Mouse (Mus musculus) testis, postnatal 14 days (tissue): ENCODE measurements at regions not wholly inside any gene's neighbourhood (a gene's known extent, or its start where the extent isn't known, plus 50 kb on each side); places are given as distances from the start of the nearest gene placed in this dataset.

Experiments used
- DNase-seq: peaks from one replicate; pipeline ENCODE4 v3.0.0; 2021; ENCODE audit warnings: low spot score

- DNase-seq = no peak
Measured at GRCm38 (mm10) chr2:159646595-159646994, 687.4 kb downstream of the Gm826 start.

- DNase-seq = no peak
Measured at GRCm38 (mm10) chr2:159652243-159652642, 681.7 kb downstream of the Gm826 start.

- DNase-seq = no peak
Measured at GRCm38 (mm10) chr2:159676845-159677244, 657.1 kb downstream of the Gm826 start.

- DNase-seq = no peak
Measured at GRCm38 (mm10) chr2:159680641-159681040, 653.3 kb downstream of the Gm826 start.

- no peak for DNase-seq
Measured at GRCm38 (mm10) chr2:159703100-159703499, 630.9 kb downstream of the Gm826 start.

GRCm38 (mm10) chr2:159708141-159708540 is 625.8 kb downstream of the Gm826 start:
- DNase-seq = no peak

- DNase-seq = no peak
Measured at GRCm38 (mm10) chr2:159714633-159715032, 619.3 kb downstream of the Gm826 start.

GRCm38 (mm10) chr2:159718738-159719137 is 615.2 kb downstream of the Gm826 start:
- no peak for DNase-seq

GRCm38 (mm10) chr2:159725158-159726076 is 608.5 kb downstream of the Gm826 start:
- DNase-seq = no peak

GRCm38 (mm10) chr2:159729301-159729700 is 604.7 kb downstream of the Gm826 start:
- no peak for DNase-seq

- no peak for DNase-seq
Measured at GRCm38 (mm10) chr2:159730221-159730620, 603.7 kb downstream of the Gm826 start.

- DNase-seq = no peak
Measured at GRCm38 (mm10) chr2:159731305-159731704, 602.7 kb downstream of the Gm826 start.

GRCm38 (mm10) chr2:159732413-159732812 is 601.5 kb downstream of the Gm826 start:
- no peak for DNase-seq

GRCm38 (mm10) chr2:159734576-159734975 is 599.4 kb downstream of the Gm826 start:
- DNase-seq = no peak

- no peak for DNase-seq
Measured at GRCm38 (mm10) chr2:159755541-159756011, 578.4 kb downstream of the Gm826 start.

- DNase-seq = no peak
Measured at GRCm38 (mm10) chr2:159760806-159761205, 573.2 kb downstream of the Gm826 start.

GRCm38 (mm10) chr2:159763115-159763514 is 570.8 kb downstream of the Gm826 start:
- DNase-seq = no peak
